Mouse (Mus musculus) cerebellum, adult 2 months (tissue): ENCODE results near the gene Enkur. TPM values are rescaled to one million over a fixed set of nuclear protein-coding genes. Genes with fewer than 3 reads are reported as not detected.

Experiments
- DNase-seq, 2 experiments: peaks; one replicate each; pipeline ENCODE4 v3.0.0; 2021
- H3K27ac ChIP-seq: fragments of 200-500 bp; 2 replicates; pipeline ENCODE4 v1.5.1; 2012; ENCODE audit warnings: low read length, control low read depth, inconsistent platforms; ENCODE audit not compliant: insufficient read depth
- H3K27me3 ChIP-seq: fragments of 200-500 bp; 2 replicates; pipeline ENCODE4 v1.6.1; 2012; ENCODE audit warnings: inconsistent platforms, mild to moderate bottlenecking, low read length, moderate library complexity; ENCODE audit not compliant: control insufficient read depth, insufficient read depth
- H3K4me1 ChIP-seq: fragments of 200-500 bp; 2 replicates; pipeline ENCODE4 v1.6.1; 2011; ENCODE audit warnings: low read length; ENCODE audit not compliant: control insufficient read depth, insufficient read depth
- H3K4me3 ChIP-seq: fragments of 200-500 bp; replicated peaks from 2 replicates; pipeline ENCODE3; 2011; ENCODE audit warnings: mild to moderate bottlenecking, low read depth, low read length, control low read depth; ENCODE audit not compliant: insufficient read depth
- CTCF ChIP-seq: fragments of 200-500 bp; IDR thresholded peaks from 2 replicates; pipeline ENCODE4 v1.5.1; 2011; ENCODE audit warnings: low read depth, mild to moderate bottlenecking, control low read depth, low read length, moderate library complexity, borderline replicate concordance; ENCODE audit not compliant: insufficient read depth
- POLR2A ChIP-seq: fragments of 200-500 bp; IDR thresholded peaks from 2 replicates; pipeline ENCODE4 v1.6.1; 2011; ENCODE audit warnings: low read length, control low read depth, borderline replicate concordance; ENCODE audit not compliant: insufficient read depth
- WGBS: fragments of 180-500 bp; shearing (Covaris S2); methylation state at CpG from one replicate; pipeline ENCODE4 v1.1.7; 2018; 5-methylcytosine and 5-hydroxymethylcytosine counted together
- polyA plus RNA-seq: library from polyadenylated mRNA; depleted of rRNA; stranded (reverse); fragments of >200 nt; gene quantifications from 2 replicates; pipeline ENCODE4 v1.2.3, GENCODE M21; 2012

Enkur gene
- polyA plus RNA-seq, 1 experiment: 1.0 TPM

DNA sequence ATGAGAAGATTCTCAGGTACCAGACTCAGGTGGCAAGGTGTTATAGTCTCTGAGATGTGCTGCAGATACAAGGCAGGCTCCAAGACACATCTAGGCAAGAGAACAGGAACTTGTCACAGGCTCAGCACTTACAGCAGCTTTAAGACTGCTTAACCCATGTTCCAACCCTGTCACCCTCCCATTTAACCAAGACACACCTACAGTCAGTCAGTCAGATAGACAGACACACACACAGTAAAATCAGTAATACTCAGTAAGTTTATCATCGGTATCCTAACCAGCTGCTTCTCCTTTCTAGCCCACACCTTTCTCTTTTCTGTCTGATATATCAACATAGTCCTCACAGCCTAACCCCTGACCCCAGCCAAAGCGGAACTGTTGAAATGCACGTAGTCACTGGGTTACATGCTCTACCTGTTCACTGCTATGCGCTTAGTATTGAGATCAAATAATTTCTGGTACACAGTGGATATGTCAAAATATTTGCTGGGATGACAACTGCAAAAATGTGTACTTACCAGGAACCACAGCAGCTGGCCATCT, 30.8 kb upstream of the Enkur start:
- Histone ChIP-seq H3K4me1 (no peaks in the 10 kb centered on the region), H3K4me3 (no peak overlapping the region), H3K27ac (no peak overlapping the region), H3K27me3 (no peaks in the 10 kb centered on the region)
- DNase-seq: no peak
- TF ChIP-seq POLR2A: no peak
- no peak for TF ChIP-seq CTCF
- WGBS: 97% methylated on average over 4 of the region's 4 CpGs

DNA sequence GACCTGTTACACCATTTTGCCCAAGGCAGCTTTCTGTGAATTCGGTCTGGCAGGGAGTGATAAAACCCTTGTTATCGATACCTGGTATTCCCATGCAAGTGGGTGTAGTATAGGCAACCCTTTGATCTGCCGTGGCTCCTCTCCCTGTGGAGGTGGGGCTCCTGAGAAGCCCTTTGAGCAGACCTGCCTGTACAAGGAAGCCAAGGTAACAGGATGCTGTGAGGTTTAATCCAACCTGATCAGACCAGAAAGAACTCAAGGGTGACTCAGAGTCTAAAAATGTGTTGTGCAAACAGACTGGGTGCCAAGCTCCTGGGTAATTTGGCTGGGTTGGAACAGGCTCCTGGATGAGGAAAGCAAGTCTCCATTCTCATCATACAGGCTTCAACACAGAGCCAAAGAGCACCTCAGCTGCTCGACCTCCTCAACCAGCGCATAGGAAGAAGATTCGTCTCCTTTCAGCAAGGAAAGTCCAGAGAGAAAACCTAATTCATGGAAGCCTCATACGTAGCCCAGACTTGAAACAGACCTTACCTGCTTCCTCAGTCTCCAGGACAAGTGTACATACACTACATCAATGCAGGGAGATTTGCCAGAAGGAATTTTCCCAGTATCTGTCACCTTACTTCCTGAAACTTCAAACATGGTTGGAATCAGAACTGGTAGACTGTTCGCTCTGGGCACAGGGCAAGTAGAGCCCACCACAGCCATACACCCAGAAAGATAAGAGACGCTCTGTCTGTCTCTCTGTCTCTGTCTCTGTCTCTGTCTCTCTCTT, 29.9 kb upstream of the Enkur start:
- H3K4me3 ChIP-seq: no peak overlapping the region
- no peak for TF ChIP-seq CTCF
- TF ChIP-seq POLR2A: no peak
- DNase-seq: peak; percentile 73 to 89
- H3K27ac ChIP-seq: no peak overlapping the region
- no peaks in the 10 kb centered on the region for H3K27me3 ChIP-seq
- H3K4me1 ChIP-seq: no peaks in the 10 kb centered on the region
- WGBS: 56% methylated on average over 9 of the region's 9 CpGs

DNA sequence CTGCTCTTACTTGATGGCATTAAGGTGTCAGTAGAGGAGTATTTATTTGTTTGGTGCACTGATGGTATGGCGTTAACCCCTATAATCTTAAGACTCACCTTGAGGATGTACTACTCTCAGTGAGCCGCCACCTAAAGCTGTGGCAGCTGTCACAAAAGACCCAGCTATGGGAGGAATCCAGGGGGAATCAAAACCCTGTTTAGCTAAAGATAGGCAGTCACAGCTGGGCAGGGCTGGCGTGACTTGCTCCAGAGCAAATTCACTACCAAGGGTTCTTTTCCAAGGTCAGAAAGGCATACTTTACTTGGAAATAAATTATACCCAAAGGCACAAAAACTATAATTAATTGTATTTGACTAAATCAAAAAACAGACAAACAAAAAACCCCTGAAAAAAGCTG, 26.0 kb upstream of the Enkur start:
- WGBS: 87% methylated on average over 3 of the region's 3 CpGs

DNA sequence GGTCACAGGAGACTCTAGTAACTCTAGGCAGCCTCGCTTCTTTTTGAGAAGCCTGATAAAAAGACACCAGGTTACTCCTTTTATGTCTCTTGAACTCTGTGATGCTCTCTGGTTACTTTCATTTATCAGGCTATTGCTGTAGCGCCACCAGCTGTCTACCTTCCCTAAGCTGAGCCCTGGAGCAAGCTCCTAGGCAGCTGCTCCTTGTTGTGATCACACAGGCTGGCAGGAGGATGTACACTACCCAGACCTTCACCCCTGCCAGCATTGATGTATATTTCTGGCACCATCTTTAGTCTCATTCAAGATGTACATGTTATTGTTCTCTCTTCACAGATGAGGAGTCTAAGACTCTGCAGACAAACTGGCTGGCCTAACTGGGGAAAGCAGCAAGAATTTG, 25.1 kb upstream of the Enkur start:
- no peak overlapping the region for H3K4me3 ChIP-seq
- TF ChIP-seq POLR2A (no peak), CTCF (no peak)
- WGBS: 84% methylated on average over 2 of the region's 2 CpGs

More for the DNA sequence above, 26.0 kb upstream of the Enkur start:
- DNase-seq: no peak
- no peaks in the 10 kb centered on the region for H3K4me1 ChIP-seq
- TF ChIP-seq POLR2A (no peak), CTCF (no peak)
- no peaks in the 10 kb centered on the region for H3K27me3 ChIP-seq
- H3K27ac ChIP-seq: no peak overlapping the region
- no peak overlapping the region for H3K4me3 ChIP-seq

DNA sequence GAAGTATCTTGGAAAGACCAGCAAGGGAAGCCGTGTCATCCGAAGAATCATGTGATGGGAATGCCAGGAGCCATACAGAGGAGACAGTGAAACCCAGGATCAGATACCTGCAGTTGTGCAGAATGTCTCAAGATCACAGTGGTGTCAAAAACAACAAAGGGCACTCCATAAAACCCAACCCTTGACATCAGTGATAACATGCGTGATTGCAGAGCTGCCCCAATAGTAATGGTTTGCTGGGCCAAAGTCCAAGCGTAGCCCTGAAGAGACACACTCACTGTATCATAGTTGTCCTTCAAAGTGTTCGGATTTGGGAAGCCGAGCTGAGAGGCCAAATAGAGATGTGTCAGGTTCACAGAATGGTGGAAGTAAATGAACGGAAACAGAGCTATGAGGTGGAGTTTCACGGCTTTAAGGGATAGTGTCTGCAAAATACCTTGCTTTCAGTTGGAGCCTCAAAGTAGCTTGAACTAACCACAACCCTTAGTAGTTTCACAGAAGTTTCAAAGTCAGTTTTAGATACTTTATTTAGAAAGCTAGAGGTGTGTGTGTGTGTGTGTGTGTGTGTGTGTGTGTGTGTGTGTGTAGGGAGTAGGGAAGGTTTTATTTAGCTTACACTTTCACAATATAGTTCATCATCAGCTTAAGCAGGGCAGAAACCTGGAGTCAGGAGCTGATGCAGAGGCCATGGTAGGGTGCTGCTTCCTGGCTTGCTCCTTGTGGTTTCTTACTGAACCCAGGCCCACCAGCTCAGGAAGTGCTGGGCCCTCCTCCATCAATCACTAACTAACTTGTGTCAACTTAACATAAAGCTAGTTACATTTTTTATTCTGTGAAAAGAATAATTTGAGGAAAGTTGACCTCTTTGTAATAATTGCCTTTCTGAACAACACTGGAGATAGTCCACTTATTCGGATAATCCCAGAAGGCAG, 17.6 kb upstream of the Enkur start:
- H3K4me1 ChIP-seq: no peaks in the 10 kb centered on the region
- TF ChIP-seq POLR2A (no peak), CTCF (no peak)
- 94% methylated on average over 9 of the region's 9 CpGs for WGBS
- H3K27me3 ChIP-seq: no peaks in the 10 kb centered on the region
- H3K4me3 ChIP-seq: no peak overlapping the region
- no peak overlapping the region for H3K27ac ChIP-seq
- DNase-seq: no peak

More for the DNA sequence above, 25.1 kb upstream of the Enkur start:
- no peak for DNase-seq
- Histone ChIP-seq H3K4me1 (no peaks in the 10 kb centered on the region), H3K27me3 (no peaks in the 10 kb centered on the region), H3K27ac (no peak overlapping the region)

DNA sequence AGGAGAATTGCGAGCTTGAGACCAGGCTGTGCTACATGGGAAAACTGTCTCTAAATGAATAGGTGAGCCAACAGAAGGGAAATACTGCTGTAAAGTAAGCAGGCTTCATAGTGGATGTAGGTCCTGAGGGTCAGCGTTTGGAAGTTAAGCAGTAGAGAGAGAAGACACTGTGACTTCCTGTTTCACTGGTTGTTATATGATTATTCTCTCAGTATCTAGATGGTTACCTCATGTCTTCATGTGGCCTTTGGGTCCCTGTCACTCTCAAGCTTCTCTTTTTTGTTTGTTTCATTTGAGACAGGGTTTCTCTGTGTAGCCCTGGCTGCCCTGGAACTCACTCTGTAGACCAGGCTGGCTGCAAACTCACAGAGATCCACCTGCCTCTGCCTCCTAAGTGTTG, 10.1 kb upstream of the Enkur start:
- TF ChIP-seq CTCF (no peak), POLR2A (no peak)
- Histone ChIP-seq H3K27me3 (no peaks in the 10 kb centered on the region), H3K4me1 (no peaks in the 10 kb centered on the region), H3K4me3 (no peak overlapping the region), H3K27ac (no peak overlapping the region)
- no peak for DNase-seq
- WGBS: 99% methylated on average over 2 of the region's 2 CpGs

DNA sequence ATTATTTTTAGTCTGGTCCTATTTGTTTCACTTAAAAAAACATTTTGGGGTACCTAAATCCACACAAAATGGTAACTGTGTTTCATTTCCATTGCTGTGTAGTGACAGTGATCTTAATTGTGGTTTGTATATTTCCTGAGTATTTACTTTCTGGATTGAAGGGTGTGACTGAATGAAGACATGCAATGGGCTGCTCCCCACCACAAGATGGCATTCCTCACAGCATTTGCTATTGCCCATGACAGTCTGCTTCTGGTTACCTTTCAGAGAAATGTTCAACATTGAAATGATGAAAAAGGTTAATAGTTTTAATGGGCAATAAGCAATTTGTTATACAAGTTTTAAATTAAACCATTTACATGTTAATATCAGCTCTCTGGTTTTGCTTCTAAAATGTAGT, 9.2 kb upstream of the Enkur start:
- H3K4me1 ChIP-seq: no peaks in the 10 kb centered on the region
- DNase-seq: peak in 1 of 2 experiments; percentile 37
- no peaks in the 10 kb centered on the region for H3K27me3 ChIP-seq
- no peak overlapping the region for H3K4me3 ChIP-seq
- no peak for TF ChIP-seq POLR2A
- TF ChIP-seq CTCF: peak; percentile 63; the same call in 1 of the 2 replicates
- no peak overlapping the region for H3K27ac ChIP-seq
